Mouse (Mus musculus) spleen, adult 2 months (tissue): ENCODE results near the gene Tle2.

ENCODE experiments used
- CTCF ChIP-seq: fragments of 200-500 bp; IDR thresholded peaks from 2 replicates; pipeline ENCODE4 v1.5.1; 2011; ENCODE audit warnings: mild to moderate bottlenecking, inconsistent platforms; ENCODE audit not compliant: insufficient read depth, insufficient read length, insufficient replicate concordance; ENCODE audit errors: extremely low read depth
- POLR2A ChIP-seq: fragments of 200-500 bp; IDR thresholded peaks from 2 replicates; pipeline ENCODE4 v1.6.1; 2011; ENCODE audit warnings: low read depth, low read length, inconsistent platforms

DNA sequence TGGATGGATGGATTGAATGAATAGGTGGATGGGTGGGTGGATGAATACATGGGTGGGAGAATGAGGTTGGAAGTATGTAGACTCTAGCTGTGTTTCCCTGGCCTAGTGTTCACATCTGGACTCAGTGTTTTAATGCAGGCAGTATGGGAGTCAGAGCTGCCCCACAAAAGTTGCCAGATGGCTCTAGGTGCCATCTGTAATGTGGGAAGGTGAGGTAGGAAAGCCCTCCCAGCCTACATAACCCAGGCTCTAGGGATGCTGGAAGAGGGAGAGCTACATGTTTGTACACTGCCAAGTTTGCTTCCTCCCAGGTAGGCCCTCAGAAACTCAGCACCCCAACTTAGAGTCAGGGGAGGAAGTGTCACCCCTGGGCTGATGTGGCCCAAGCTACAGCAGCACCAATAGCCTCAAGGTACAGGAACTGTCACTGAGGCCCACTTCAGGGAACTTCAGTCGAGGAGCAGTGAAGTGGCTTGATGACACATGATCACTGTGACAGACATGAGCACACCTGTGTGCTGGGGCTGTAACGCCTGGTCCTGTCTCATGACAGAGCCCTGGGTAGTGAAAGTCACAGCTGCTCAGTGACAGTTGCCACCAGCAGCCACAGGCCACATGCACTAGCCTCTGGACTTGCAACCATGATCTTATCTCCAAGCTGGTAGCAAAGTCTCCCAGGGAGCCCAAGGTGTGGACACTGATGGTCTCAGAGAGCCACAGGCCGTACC lies 35.9 kb upstream of the Tle2 start:
- TF ChIP-seq CTCF (no peak), POLR2A (no peak)
